Mouse (Mus musculus) embryo, embryonic 9.5 days (tissue): ENCODE measurements at regions not wholly inside any gene's neighbourhood (a gene's known extent, or its start where the extent isn't known, plus 50 kb on each side); places are given as distances from the start of the nearest gene placed in this dataset.
"Not testable (repeated sequence)": the region's sequence is repeated elsewhere in the genome, so short reads cannot be mapped to it uniquely, and the experiment has no call there.

ENCODE experiments used
- DNase-seq: peaks from one replicate; pipeline ENCODE4 v3.0.0-alpha.2; 2017; ENCODE audit errors: extremely low spot score

- DNase-seq = no peak
These were observed 180.5 kb downstream of the Gxylt1 start for GRCm38 (mm10) chr15:93094202-93095135.

GRCm38 (mm10) chr15:93091396-93091795, 183.6 kb downstream of the Gxylt1 start:
- no peak for DNase-seq

- peak; percentile 59 for DNase-seq
These were observed 185.6 kb downstream of the Gxylt1 start for GRCm38 (mm10) chr15:93089347-93089746.

- DNase-seq = no peak
These were observed 189.9 kb downstream of the Gxylt1 start for GRCm38 (mm10) chr15:93084967-93085617.

GRCm38 (mm10) chr15:93074070-93074469, 200.9 kb downstream of the Gxylt1 start:
- DNase-seq = no peak

GRCm38 (mm10) chr15:93062213-93063131, 212.5 kb downstream of the Gxylt1 start:
- DNase-seq = no peak

GRCm38 (mm10) chr15:93053471-93053870, 221.5 kb downstream of the Gxylt1 start:
- no peak for DNase-seq

GRCm38 (mm10) chr15:93027185-93027584, 247.8 kb downstream of the Gxylt1 start:
- no peak for DNase-seq

- DNase-seq = no peak
These were observed 248.4 kb downstream of the Gxylt1 start for GRCm38 (mm10) chr15:93026456-93027078.

- no peak for DNase-seq
These were observed 249.2 kb downstream of the Gxylt1 start for GRCm38 (mm10) chr15:93025791-93026190.

GRCm38 (mm10) chr15:93024171-93024570, 250.8 kb downstream of the Gxylt1 start:
- no peak for DNase-seq

GRCm38 (mm10) chr15:93011166-93011565, 263.8 kb downstream of the Gxylt1 start:
- DNase-seq = no peak

GRCm38 (mm10) chr15:93010629-93011028, 264.4 kb downstream of the Gxylt1 start:
- no peak for DNase-seq

- no peak for DNase-seq
These were observed 269.2 kb downstream of the Gxylt1 start for GRCm38 (mm10) chr15:93005751-93006231.

- not testable (repeated sequence) for DNase-seq
These were observed 269.8 kb downstream of the Gxylt1 start for GRCm38 (mm10) chr15:93005186-93005585.

- no peak for DNase-seq
These were observed 270.4 kb downstream of the Gxylt1 start for GRCm38 (mm10) chr15:93004551-93004950.

GRCm38 (mm10) chr15:93003233-93003632, 271.7 kb downstream of the Gxylt1 start:
- DNase-seq = no peak

GRCm38 (mm10) chr15:93002002-93002904, 272.7 kb downstream of the Gxylt1 start:
- DNase-seq = peak; percentile 44

GRCm38 (mm10) chr15:93001346-93002001, 273.5 kb downstream of the Gxylt1 start:
- DNase-seq = peak; percentile 35

GRCm38 (mm10) chr15:93000121-93000520, 274.9 kb downstream of the Gxylt1 start:
- no peak for DNase-seq
